Mouse (Mus musculus) retina, postnatal 1 day (tissue): ENCODE data around the gene Gm12666.
"Not testable (repeated sequence)": the region's sequence is repeated elsewhere in the genome, so short reads cannot be mapped to it uniquely, and the experiment has no call there.

Source experiments
- DNase-seq: peaks from one replicate; pipeline ENCODE4 v3.0.0-alpha.2; 2012

The Gm12666 gene

GRCm38 (mm10) chr4:92191649-92192048, at the start of gene Gm12666:
Gm12666 (minus strand) TSS chr4:92191749.
- DNase-seq = not testable (repeated sequence)

DNA sequence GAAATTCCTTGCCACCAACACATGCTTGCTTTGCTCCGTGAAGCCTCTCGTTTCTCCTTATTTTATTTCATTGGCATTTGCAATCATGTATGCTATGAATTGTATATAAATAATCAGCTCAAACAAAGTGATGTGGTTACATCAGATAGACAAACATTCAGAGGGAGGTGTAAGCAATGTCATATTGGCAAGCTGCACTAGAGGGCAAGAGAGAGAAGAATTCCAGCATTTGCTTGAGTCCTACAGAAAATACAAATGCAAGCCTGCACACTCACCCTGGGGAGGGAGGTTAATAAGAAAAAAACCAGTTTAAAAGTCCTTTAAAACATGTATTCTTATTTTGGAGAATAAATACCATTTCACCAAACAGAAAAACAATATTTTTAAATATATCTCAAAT, 34.8 kb upstream of the Gm12666 start:
- no peak for DNase-seq

GRCm38 (mm10) chr4:92216286-92216685, 24.7 kb upstream of the Gm12666 start:
- no peak for DNase-seq

- no peak for DNase-seq
These were observed 38.9 kb downstream of the Gm12666 start for GRCm38 (mm10) chr4:92152646-92153045.

DNA sequence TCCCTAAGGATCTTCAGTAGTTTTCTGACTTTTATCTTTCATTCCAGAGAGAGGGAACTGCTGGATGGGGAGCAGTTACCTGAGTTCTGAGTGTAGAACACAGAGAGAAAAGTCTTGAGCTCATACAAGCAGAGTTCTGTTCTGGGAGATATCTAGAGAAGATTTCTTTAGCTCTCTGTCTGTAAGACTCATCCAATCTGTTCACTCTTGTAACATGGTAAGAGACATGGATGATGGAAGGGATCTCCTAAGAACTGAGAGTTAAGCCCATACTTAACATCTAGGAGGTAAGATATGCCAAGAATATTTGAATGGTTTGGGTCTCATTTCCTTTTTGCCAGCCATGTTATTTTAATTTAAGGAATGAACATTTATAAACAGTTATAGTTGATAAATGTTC, 44.4 kb downstream of the Gm12666 start, which contains the start of gene Izumo3:
TSS of gene Izumo3 (minus strand) at position 101 of the 400 bp plus-strand sequence.
- no peak for DNase-seq
